Mouse (Mus musculus): ENCODE results near the gene Lmo1. TPM values are rescaled to one million over a fixed set of nuclear protein-coding genes. Genes with fewer than 3 reads are reported as not detected.
"Not testable (repeated sequence)": the region's sequence is repeated elsewhere in the genome, so short reads cannot be mapped to it uniquely, and the experiment has no call there.

Gene Lmo1
- polyA plus RNA-seq, 1 experiment from 2014 or later, result 15.1 TPM

DNA sequence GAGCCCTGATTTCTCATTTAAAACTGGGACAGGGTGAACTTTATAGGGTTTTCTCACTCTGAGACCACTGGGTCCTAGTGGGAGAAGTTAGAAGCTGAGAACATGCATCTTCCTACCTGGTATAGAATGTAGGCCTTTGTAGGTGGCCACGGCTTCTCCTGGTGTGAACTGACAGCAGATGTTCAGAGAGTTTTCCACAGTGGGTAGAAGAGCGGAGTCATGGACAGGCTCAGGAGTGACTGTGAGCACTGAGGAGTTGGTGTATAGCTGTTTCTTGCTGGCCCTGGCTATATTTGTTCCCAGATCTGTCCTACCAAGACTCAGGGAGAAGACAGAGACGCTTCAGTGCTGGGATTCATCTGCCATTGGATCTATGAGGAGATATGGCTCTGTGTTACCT is 73.8 kb downstream of the Lmo1 start:
- Histone ChIP-seq H3K9me3 (no peaks in the 10 kb centered on the region), H3K4me2 (no peak overlapping the region), H3K4me3 (replicated peaks) (no peak overlapping the region), H3K4me1 (replicated peaks) (no peaks in the 10 kb centered on the region), H3K27me3 (no peaks in the 10 kb centered on the region), H3K27ac (no peak overlapping the region), H3K9ac (replicated peaks) (no peak overlapping the region), H3K36me3 (no peaks in the 10 kb centered on the region)
- ATAC-seq (ENCODE audit: insufficient number of reproducible peaks, insufficient read depth, low FRiP score, low TSS enrichment, low read depth), result no peak
- 84% methylated on average over 3 of the region's 3 CpGs for WGBS

DNA sequence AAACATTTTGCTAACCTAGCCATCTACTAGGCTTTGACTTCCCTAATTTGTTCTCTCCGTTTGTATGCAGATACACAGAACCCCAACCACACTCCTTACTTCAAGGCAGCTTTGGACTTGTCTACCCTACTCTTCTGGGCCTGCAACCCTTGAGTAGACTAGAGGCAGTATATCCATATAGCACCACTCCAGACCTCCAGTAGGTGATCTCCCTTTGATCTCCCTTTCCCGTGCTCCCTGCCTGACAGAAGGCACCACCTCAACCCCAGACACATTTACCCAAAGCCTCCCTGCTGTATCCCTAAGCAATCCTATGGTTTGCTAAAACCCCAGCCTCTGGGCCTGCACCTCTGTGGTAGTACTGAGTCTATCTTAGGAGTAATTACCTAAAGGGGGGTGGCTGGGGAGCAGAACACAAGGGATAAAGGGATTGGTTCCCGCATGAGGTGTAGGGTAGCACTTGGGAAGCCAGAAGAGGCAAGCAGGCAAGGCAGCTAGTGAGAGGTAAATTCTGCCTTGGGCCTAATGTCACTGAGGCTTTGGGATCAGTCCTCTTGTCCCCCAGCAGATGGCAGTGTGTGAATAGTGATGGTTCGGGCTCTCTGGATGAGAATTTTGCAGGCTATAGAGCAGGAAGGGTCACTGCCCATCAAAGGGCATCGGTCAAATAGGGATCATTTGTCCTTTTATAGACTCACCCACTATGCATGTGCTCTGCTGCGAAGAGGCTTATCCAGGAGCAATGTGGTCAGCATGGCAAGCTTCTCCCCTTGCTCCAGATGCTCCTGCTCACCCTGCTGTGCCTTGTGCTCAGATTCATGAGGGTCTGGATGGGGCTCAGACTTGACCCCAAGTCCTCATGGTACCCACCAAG is 76.6 kb downstream of the Lmo1 start:
- WGBS, result 37% methylated on average over 6 of the region's 6 CpGs
- H3K27ac ChIP-seq, result no peak overlapping the region
- H3K4me2 ChIP-seq, result no peak overlapping the region
- 0 out of 2 replicates have a peak, but pooled peaks have one; percentile 15 for ATAC-seq (ENCODE audit: insufficient number of reproducible peaks, insufficient read depth, low FRiP score, low TSS enrichment, low read depth)
- no peaks in the 10 kb centered on the region for H3K36me3 ChIP-seq
- no peaks in the 10 kb centered on the region for H3K4me1 ChIP-seq (replicated peaks)
- no peaks in the 10 kb centered on the region for H3K27me3 ChIP-seq
- H3K4me3 ChIP-seq (replicated peaks), result no peak overlapping the region
- H3K9ac ChIP-seq (replicated peaks), result no peak overlapping the region
- no peaks in the 10 kb centered on the region for H3K9me3 ChIP-seq

DNA sequence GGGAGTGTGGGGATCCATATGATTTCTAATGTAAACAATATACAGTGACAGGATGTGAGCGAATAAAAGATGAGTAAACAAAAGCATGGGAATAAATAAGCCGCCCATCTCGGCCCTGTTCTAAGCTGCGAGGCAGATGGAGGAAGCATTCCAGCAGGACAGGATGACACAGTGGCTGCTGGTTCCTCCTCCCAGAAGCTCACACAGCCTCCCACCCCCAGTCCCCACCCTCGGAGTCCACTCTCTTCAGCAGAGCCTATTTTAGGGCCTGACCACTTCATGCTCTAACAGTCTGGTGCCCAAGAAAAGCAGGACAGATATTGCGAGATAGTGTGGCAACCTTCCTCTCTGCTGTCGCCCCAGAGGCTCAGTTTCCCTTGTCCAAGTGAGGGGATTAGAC is 77.8 kb downstream of the Lmo1 start:
- no peaks in the 10 kb centered on the region for H3K36me3 ChIP-seq
- H3K4me1 ChIP-seq (replicated peaks), result no peaks in the 10 kb centered on the region
- H3K27ac ChIP-seq, result no peak overlapping the region
- H3K4me3 ChIP-seq (replicated peaks), result no peak overlapping the region
- no peak overlapping the region for H3K9ac ChIP-seq (replicated peaks)
- no peaks in the 10 kb centered on the region for H3K9me3 ChIP-seq
- no peak overlapping the region for H3K4me2 ChIP-seq
- 86% methylated on average over 7 of the region's 7 CpGs for WGBS
- no peak for ATAC-seq (ENCODE audit: insufficient number of reproducible peaks, insufficient read depth, low FRiP score, low TSS enrichment, low read depth)
- H3K27me3 ChIP-seq, result no peaks in the 10 kb centered on the region

DNA sequence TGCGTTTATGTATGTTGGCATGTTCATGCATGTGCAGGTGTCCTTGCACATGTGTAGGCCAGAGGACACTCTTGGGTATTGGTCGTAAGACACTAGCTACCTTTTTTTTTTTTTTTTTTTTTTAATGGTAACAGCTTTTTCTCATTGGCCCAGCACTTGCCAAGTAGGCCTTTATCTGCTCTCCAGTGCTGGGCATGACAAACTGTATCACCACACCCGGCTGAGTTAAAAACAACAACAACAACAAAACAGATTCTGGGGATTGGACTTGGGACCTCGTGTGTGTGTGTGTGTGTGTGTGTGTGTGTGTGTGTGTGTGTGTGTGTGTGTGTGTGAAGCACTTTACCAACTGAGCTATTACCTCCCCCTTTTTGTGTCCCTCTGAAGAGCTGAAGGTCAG is 78.4 kb downstream of the Lmo1 start:
- H3K4me2 ChIP-seq, result no peak overlapping the region

DNA sequence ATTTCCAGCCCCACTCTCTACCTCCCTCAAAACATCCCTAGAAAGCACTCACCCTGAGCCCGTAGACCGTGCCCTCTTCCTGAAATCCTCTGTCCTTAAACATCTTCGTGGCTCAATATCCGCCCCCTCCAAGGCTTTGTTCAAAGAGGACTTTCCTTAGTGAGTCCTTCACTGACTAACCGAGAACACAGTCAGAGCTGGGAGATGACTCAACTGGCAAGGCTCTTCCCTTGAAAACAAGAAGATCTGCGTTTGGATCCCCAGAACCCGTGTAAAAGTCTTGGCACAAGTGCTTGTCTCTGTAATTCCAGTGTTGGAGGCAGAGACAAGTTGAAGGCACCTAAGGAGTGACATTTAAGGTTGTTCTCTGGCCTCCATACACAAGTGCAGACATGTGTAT is 80.7 kb downstream of the Lmo1 start:
- H3K4me3 ChIP-seq (replicated peaks), result no peak overlapping the region
- no peak overlapping the region for H3K9ac ChIP-seq (replicated peaks)
- H3K36me3 ChIP-seq, result no peaks in the 10 kb centered on the region
- no CpG with 5 or more reads among the region's 7 CpGs for WGBS
- H3K27me3 ChIP-seq, result no peaks in the 10 kb centered on the region
- no peaks in the 10 kb centered on the region for H3K9me3 ChIP-seq
- H3K4me2 ChIP-seq, result no peak overlapping the region
- H3K4me1 ChIP-seq (replicated peaks), result no peaks in the 10 kb centered on the region
- no peak overlapping the region for H3K27ac ChIP-seq
- ATAC-seq (ENCODE audit: insufficient number of reproducible peaks, insufficient read depth, low FRiP score, low TSS enrichment, low read depth), result no peak

More for the DNA sequence above, 78.4 kb downstream of the Lmo1 start:
- H3K36me3 ChIP-seq, result no peaks in the 10 kb centered on the region
- no peak for ATAC-seq (ENCODE audit: insufficient number of reproducible peaks, insufficient read depth, low FRiP score, low TSS enrichment, low read depth)
- no peak overlapping the region for H3K4me3 ChIP-seq (replicated peaks)
- H3K27ac ChIP-seq, result no peak overlapping the region
- WGBS, result 73% methylated on average over 4 of the region's 4 CpGs
- H3K27me3 ChIP-seq, result no peaks in the 10 kb centered on the region
- no peaks in the 10 kb centered on the region for H3K4me1 ChIP-seq (replicated peaks)
- no peaks in the 10 kb centered on the region for H3K9me3 ChIP-seq
- H3K9ac ChIP-seq (replicated peaks), result no peak overlapping the region

DNA sequence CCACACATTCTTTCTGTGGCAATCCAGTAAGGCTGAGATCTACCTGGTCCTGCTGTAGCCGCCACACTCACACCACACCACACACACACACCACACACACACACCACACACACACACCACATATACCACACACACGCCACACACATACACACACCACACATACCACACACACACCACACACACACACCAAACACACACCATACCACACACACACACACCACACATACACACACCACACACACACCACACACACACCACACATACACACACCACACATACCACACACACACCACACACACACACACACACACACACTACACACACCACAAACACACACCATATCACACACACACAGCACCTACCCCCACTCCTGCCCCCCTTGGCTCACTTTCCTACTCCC is 83.7 kb downstream of the Lmo1 start:
- no CpG with 5 or more reads among the region's 2 CpGs for WGBS
- not testable (repeated sequence) for H3K9ac ChIP-seq (replicated peaks); H3K27me3 ChIP-seq; H3K36me3 ChIP-seq; H3K4me2 ChIP-seq; H3K9me3 ChIP-seq; H3K4me1 ChIP-seq (replicated peaks); H3K4me3 ChIP-seq (replicated peaks); ATAC-seq (ENCODE audit: insufficient number of reproducible peaks, insufficient read depth, low FRiP score, low TSS enrichment, low read depth); H3K27ac ChIP-seq

Other genes starting within 250 kb of the Lmo1 start
- 0.61 and 0.72 TPM in 2 replicates for gene Nlrp10, start 245.0 kb downstream of the Lmo1 start, polyA plus RNA-seq (2016; fragmentation: Nextera tagmentation; extraction: Ambion mirVana)
- 91.1 and 93.7 TPM in 2 replicates for gene Eif3f, start 240.8 kb downstream of the Lmo1 start, polyA plus RNA-seq (2016; fragmentation: Nextera tagmentation; extraction: Ambion mirVana)
- gene Tub, start 224.9 kb downstream of the Lmo1 start, polyA plus RNA-seq (2016; fragmentation: Nextera tagmentation; extraction: Ambion mirVana), result 5.4 and 5.7 TPM in 2 replicates
- gene Ric3, start 91.9 kb downstream of the Lmo1 start, polyA plus RNA-seq (2016; fragmentation: Nextera tagmentation; extraction: Ambion mirVana), result 4.2 and 4.7 TPM in 2 replicates

Data from limb, embryonic 12.5 days (tissue).